Mouse (Mus musculus): ENCODE results near the gene Aig1. TPM values are rescaled to one million over a fixed set of nuclear protein-coding genes. Genes with fewer than 3 reads are reported as not detected.

The Aig1 gene
- polyA plus RNA-seq, 1 experiment from 2014 or later: 37.5 TPM

DNA sequence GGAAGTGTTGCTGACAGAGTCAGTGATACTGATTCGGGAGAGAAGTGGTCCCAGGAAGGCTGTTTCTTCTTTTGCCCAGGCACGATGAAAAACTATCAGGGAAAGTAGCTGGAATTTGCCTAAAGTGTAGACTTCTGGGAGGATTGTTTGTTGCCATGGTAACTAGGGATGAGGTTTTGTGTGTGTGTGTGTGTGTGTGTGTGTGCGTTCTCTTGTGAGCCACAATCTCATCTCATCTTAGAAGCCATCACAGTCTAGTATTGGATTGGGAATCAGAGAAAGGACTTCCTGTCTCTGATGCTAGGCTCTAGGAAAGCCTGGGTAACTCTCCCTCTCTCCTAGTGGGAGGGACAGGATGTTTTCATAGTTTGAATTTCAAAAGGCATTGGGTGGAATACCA is 237.0 kb downstream of the Aig1 start:
- ATAC-seq (ENCODE audit: low FRiP score) (no peak), DNase-seq (ENCODE audit: low spot score) (peak; percentile 1)
- WGBS: 64% methylated on average over 3 of the region's 3 CpGs
- Histone ChIP-seq H3K27me3 (ENCODE audit: control insufficient read depth, insufficient read depth, low read length) (no peaks in the 10 kb centered on the region), H3K9ac (ENCODE audit: low read depth, low read length) (no peak overlapping the region), H3K27ac (ENCODE audit: low read depth, low read length) (no peak overlapping the region), H3K9me3 (ENCODE audit: control insufficient read depth, low read length) (no peaks in the 10 kb centered on the region), H3K4me3 (ENCODE audit: low read depth, low read length) (no peak overlapping the region), H3K36me3 (ENCODE audit: control insufficient read depth, insufficient read depth, low read length) (no peaks in the 10 kb centered on the region), H3K4me1 (replicated peaks; ENCODE audit: control insufficient read depth, insufficient read depth, low read length) (no peaks in the 10 kb centered on the region), H3K4me2 (replicated peaks; ENCODE audit: low read depth, low read length) (no peak overlapping the region)

DNA sequence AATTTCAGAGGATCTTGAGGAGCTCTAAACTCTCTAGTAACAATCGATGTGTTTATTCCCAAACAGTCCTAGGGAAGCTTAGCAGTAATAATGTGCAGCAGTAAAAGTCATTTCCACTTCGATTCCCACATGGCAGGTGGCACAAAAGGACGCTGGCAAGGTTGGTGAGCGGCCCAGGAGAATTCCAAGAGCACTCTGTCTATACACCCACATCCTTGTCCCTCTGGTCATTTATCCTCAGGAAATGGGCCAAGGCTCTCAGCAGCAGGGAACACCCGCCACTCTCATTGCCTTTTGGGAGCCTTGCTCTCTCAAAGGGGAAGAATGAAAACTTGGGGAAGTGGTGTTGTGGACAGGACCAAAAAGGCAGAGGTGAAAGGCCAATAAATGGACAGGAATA is 245.0 kb downstream of the Aig1 start:
- Histone ChIP-seq H3K4me1 (replicated peaks; ENCODE audit: control insufficient read depth, insufficient read depth, low read length) (no peaks in the 10 kb centered on the region), H3K36me3 (ENCODE audit: control insufficient read depth, insufficient read depth, low read length) (no peaks in the 10 kb centered on the region), H3K4me3 (ENCODE audit: low read depth, low read length) (no peak overlapping the region), H3K9ac (ENCODE audit: low read depth, low read length) (no peak overlapping the region), H3K27me3 (ENCODE audit: control insufficient read depth, insufficient read depth, low read length) (no peaks in the 10 kb centered on the region), H3K4me2 (replicated peaks; ENCODE audit: low read depth, low read length) (no peak overlapping the region), H3K9me3 (ENCODE audit: control insufficient read depth, low read length) (no peaks in the 10 kb centered on the region), H3K27ac (ENCODE audit: low read depth, low read length) (no peak overlapping the region)
- ATAC-seq (ENCODE audit: low FRiP score): no peak
- 83% methylated on average over 5 of the region's 5 CpGs for WGBS
- DNase-seq (ENCODE audit: low spot score): no peak

DNA sequence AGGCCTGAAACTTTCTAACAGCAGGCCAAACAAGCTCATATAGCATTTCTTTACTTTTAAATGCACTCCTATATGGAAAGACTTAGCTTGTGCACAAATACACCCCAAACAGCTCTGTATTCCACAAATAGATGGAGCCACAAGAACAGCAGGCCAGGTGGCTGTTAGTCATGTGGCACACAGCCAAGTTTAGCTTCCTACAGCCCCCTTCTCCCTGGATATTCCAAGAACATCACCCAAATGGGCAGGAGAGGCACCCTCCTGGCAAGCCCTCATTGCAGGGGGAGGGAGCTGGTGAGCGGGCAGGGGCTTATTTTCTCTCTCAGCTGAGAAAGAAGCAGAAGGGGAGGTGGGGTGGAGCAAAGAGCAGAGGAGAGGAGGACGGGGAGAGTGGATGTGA is 267.9 kb downstream of the Aig1 start:
- Histone ChIP-seq H3K4me2 (replicated peaks; ENCODE audit: low read depth, low read length) (no peak overlapping the region), H3K4me1 (replicated peaks; ENCODE audit: control insufficient read depth, insufficient read depth, low read length) (no peaks in the 10 kb centered on the region), H3K4me3 (ENCODE audit: low read depth, low read length) (no peak overlapping the region), H3K9me3 (ENCODE audit: control insufficient read depth, low read length) (no peaks in the 10 kb centered on the region), H3K27me3 (ENCODE audit: control insufficient read depth, insufficient read depth, low read length) (no peaks in the 10 kb centered on the region), H3K27ac (ENCODE audit: low read depth, low read length) (no peak overlapping the region), H3K9ac (ENCODE audit: low read depth, low read length) (no peak overlapping the region), H3K36me3 (ENCODE audit: control insufficient read depth, insufficient read depth, low read length) (no peaks in the 10 kb centered on the region)
- 70% methylated on average over 2 of the region's 2 CpGs for WGBS
- DNase-seq (ENCODE audit: low spot score): no peak
- no peak for ATAC-seq (ENCODE audit: low FRiP score)

DNA sequence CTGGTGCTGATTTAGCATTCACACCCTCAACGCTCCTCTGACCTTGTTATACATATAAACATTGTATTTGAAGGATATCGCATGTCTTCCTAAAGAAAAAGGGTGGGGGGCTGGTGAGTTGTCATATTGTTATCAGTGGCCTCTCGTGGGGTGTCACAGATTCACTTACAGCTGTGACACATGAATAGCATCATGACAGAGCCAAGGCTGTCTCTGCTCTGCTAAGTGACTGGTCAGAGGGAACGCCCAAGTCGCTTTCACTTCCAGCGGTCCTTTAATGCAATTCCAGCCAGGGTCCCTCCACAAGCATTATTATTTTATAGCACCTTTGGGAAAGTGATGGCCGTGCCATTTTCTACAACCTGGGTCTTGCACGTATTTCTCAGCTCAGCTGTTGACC is 271.3 kb downstream of the Aig1 start:
- no peaks in the 10 kb centered on the region for H3K9me3 ChIP-seq (ENCODE audit: control insufficient read depth, low read length)
- 83% methylated on average over 8 of the region's 8 CpGs for WGBS
- H3K4me2 ChIP-seq (replicated peaks; ENCODE audit: low read depth, low read length): no peak overlapping the region
- no peak overlapping the region for H3K4me3 ChIP-seq (ENCODE audit: low read depth, low read length)
- no peaks in the 10 kb centered on the region for H3K27me3 ChIP-seq (ENCODE audit: control insufficient read depth, insufficient read depth, low read length)
- no peak overlapping the region for H3K9ac ChIP-seq (ENCODE audit: low read depth, low read length)
- H3K27ac ChIP-seq (ENCODE audit: low read depth, low read length): no peak overlapping the region
- no peaks in the 10 kb centered on the region for H3K36me3 ChIP-seq (ENCODE audit: control insufficient read depth, insufficient read depth, low read length)
- no peak for DNase-seq (ENCODE audit: low spot score)
- no peaks in the 10 kb centered on the region for H3K4me1 ChIP-seq (replicated peaks; ENCODE audit: control insufficient read depth, insufficient read depth, low read length)
- ATAC-seq (ENCODE audit: low FRiP score): no peak

Other genes with a start within 250 kb of the Aig1 start
- gene Hivep2, start 97.1 kb upstream of the Aig1 start, polyA plus RNA-seq (2014; fragmentation: Nextera tagmentation; extraction: Ambion mirVana): 6.2 and 8.9 TPM in 2 replicates